Comparison of ENCODE assay signal across 9 mouse cellular contexts in the genomic region with DNA sequence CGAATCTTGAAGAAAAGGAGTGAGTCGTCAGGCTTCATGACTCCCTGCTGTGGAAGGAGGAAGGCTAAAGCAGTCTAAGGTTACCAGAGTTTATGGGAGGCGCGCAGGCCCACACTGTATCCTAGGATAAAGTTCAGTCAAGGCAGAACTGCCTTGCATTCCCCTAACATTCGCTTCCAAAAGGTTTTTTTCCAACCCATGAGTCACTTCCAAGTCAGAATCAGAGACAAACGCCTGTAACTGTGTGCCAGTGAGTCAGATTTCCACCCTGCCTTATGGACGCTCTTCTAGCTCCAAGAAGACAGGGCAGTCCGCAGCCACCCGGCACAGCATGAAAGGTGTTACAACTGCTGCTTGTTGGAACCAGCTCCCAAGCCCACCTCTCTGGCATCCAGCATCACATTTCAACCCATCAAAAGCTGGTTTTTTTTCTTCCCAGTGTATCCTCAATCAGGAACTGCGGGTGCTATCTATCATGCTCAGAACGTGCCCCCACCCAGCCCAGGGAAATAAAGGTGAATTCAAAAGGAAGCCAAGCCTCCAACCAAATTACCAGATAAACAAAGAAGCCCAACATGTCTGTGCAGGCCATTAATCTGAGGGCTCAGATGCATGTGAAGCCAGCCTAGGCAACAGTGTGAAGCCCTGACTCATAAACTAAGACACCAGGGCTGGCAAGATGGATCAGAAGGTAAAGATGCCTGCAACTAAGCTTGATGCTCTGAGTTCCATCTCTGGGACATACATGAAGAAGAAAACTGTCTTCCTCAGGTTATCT.
DNase-seq lines count a peak whose midpoint lies in the region; ATAC-seq and TF ChIP-seq lines count a peak whose summit lies in the region.
"Had no signal": no experiment of that assay in that cellular context is flagged by ENCODE, and none has a peak within 500 bp of the region (broad histone marks: within the 10 kb centered on the region; RNA-seq: fewer than 3 reads in every experiment).

No protein-coding gene starts in this region.

- H3K27ac ChIP-seq in midbrain, postnatal 0 days (ENCODE audit: low read depth, low read length): no peak overlapping the region
- H3K27ac ChIP-seq in midbrain, embryonic 16.5 days (ENCODE audit: low read length): no peak overlapping the region
- H3K27ac ChIP-seq in brown adipose tissue, adult 24 weeks (replicated peaks; ENCODE audit: low read depth, low read length): peak overlapping the region; percentile 21; the same call in 1 of the 2 replicates
- no peak overlapping the region for H3K27ac ChIP-seq in midbrain, embryonic 13.5 days
- H3K27ac ChIP-seq: lung, embryonic 15.5 days had no signal

- H3K27me3 ChIP-seq in midbrain, postnatal 0 days (ENCODE audit: insufficient read depth, low read length): no peaks in the 10 kb centered on the region
- H3K27me3 ChIP-seq in midbrain, embryonic 16.5 days (ENCODE audit: control insufficient read depth, insufficient read depth, low read depth, low read length): no peaks in the 10 kb centered on the region
- H3K27me3 ChIP-seq in midbrain, embryonic 13.5 days: no peaks in the 10 kb centered on the region
- H3K27me3 ChIP-seq: lung, embryonic 15.5 days had no signal

- TF ChIP-seq CTCF in midbrain, postnatal 0 days (IDR thresholded peaks at IDR 0.05): no peak

- H3K36me3 ChIP-seq in midbrain, postnatal 0 days (ENCODE audit: insufficient read depth, low read length): no peaks in the 10 kb centered on the region
- H3K36me3 ChIP-seq in midbrain, embryonic 16.5 days (ENCODE audit: control insufficient read depth, insufficient read depth, low read length): no peaks in the 10 kb centered on the region
- H3K36me3 ChIP-seq in midbrain, embryonic 13.5 days: no peaks in the 10 kb centered on the region
- H3K36me3 ChIP-seq: lung, embryonic 15.5 days had no signal

- ATAC-seq in midbrain, postnatal 0 days (ENCODE audit: low FRiP score): no peak
- no peak for ATAC-seq in midbrain, embryonic 16.5 days
- no peak for ATAC-seq in megakaryocyte, adult 5-6 weeks (ENCODE audit: poor library complexity, severe bottlenecking)
- ATAC-seq in midbrain, embryonic 13.5 days: no peak

- no peak overlapping the region for H3K9ac ChIP-seq in midbrain, postnatal 0 days (replicated peaks; ENCODE audit: low read length, poor library complexity, severe bottlenecking)
- H3K9ac ChIP-seq in midbrain, embryonic 16.5 days (ENCODE audit: low read depth, low read length): no peak overlapping the region
- no peak overlapping the region for H3K9ac ChIP-seq in midbrain, embryonic 13.5 days (replicated peaks)
- H3K9ac ChIP-seq: lung, embryonic 15.5 days had no signal

- H3K9me3 ChIP-seq in midbrain, postnatal 0 days (ENCODE audit: low read length): no peaks in the 10 kb centered on the region
- H3K9me3 ChIP-seq in midbrain, embryonic 16.5 days (replicated peaks; ENCODE audit: control insufficient read depth, low read length, poor library complexity, severe bottlenecking): no peaks in the 10 kb centered on the region
- no peaks in the 10 kb centered on the region for H3K9me3 ChIP-seq in midbrain, embryonic 13.5 days
- H3K9me3 ChIP-seq: lung, embryonic 15.5 days had no signal

- no peak overlapping the region for H3K4me3 ChIP-seq in midbrain, postnatal 0 days (ENCODE audit: low read depth, low read length)
- H3K4me3 ChIP-seq in midbrain, embryonic 16.5 days (ENCODE audit: low read depth, low read length): no peak overlapping the region
- no peak overlapping the region for H3K4me3 ChIP-seq in brown adipose tissue, adult 24 weeks (ENCODE audit: insufficient read depth, low read depth, low read length)
- H3K4me3 ChIP-seq in midbrain, embryonic 13.5 days (replicated peaks): no peak overlapping the region
- H3K4me3 ChIP-seq: lung, embryonic 15.5 days had no signal

- peak; percentile 8 for DNase-seq in midbrain, postnatal 0 days (ENCODE audit: low spot score)
- peak; percentile 17 to 20 for DNase-seq in gastrocnemius, adult 8-10 months (ENCODE audit: low spot score in 2 of 2)
- DNase-seq in layer of hippocampus, postnatal 14 days (ENCODE audit: low spot score in 2 of 2): peak; percentile 38 to 42
- DNase-seq in T-cell, adult 2 months (ENCODE audit: low spot score): no peak

- 72% methylated on average over 11 of the region's 11 CpGs for WGBS in midbrain, postnatal 0 days
- WGBS in midbrain, embryonic 16.5 days: 69% methylated on average over 11 of the region's 11 CpGs
- WGBS in midbrain, embryonic 13.5 days: 64% methylated on average over 11 of the region's 11 CpGs

- peaks cover 7% of the 10 kb centered on the region for H3K4me1 ChIP-seq in midbrain, postnatal 0 days (ENCODE audit: insufficient read depth, low read length)
- H3K4me1 ChIP-seq in midbrain, embryonic 16.5 days (ENCODE audit: control insufficient read depth, insufficient read depth, low read length): peaks cover 30% of the 10 kb centered on the region
- H3K4me1 ChIP-seq in brown adipose tissue, adult 24 weeks (ENCODE audit: control insufficient read depth, insufficient read depth, insufficient read length, low read length): peaks cover 23% of the 10 kb centered on the region
- H3K4me1 ChIP-seq in midbrain, embryonic 13.5 days (replicated peaks): peaks cover 43% of the 10 kb centered on the region

- no peak overlapping the region for H3K4me2 ChIP-seq in midbrain, postnatal 0 days (ENCODE audit: low read depth, low read length, poor library complexity, severe bottlenecking)
- no peak overlapping the region for H3K4me2 ChIP-seq in midbrain, embryonic 16.5 days (ENCODE audit: low read length)
- no peak overlapping the region for H3K4me2 ChIP-seq in midbrain, embryonic 13.5 days (replicated peaks)
- H3K4me2 ChIP-seq: lung, embryonic 15.5 days had no signal
